Mouse (Mus musculus) spleen, adult 18-20 months (tissue): ENCODE measurements at regions not wholly inside any gene's neighbourhood (a gene's known extent, or its start where the extent isn't known, plus 50 kb on each side); places are given as distances from the start of the nearest gene placed in this dataset.

Source experiments
- DNase-seq, 2 experiments: peaks; one replicate each; pipeline ENCODE4 v3.0.0; 2022; ENCODE audit warnings: mixed read lengths in 2 of 2

GRCm38 (mm10) chr7:95460889-95461288 lies 710.2 kb upstream of the Tenm4 start:
- DNase-seq, result no peak

- DNase-seq, result no peak
Observed at GRCm38 (mm10) chr7:95465506-95465905, 705.5 kb upstream of the Tenm4 start.

GRCm38 (mm10) chr7:95467028-95467427 lies 704.0 kb upstream of the Tenm4 start:
- no peak for DNase-seq

- no peak for DNase-seq
Observed at GRCm38 (mm10) chr7:95473892-95474291, 697.2 kb upstream of the Tenm4 start.

- no peak for DNase-seq
Observed at GRCm38 (mm10) chr7:95480121-95480726, 690.8 kb upstream of the Tenm4 start.

GRCm38 (mm10) chr7:95489666-95490065 lies 681.4 kb upstream of the Tenm4 start:
- DNase-seq, result peak in 1 of 2 experiments; percentile 1

GRCm38 (mm10) chr7:95494793-95495192 lies 676.3 kb upstream of the Tenm4 start:
- DNase-seq, result no peak

GRCm38 (mm10) chr7:95502959-95503358 lies 668.1 kb upstream of the Tenm4 start:
- DNase-seq, result no peak

GRCm38 (mm10) chr7:95547256-95547655 lies 623.8 kb upstream of the Tenm4 start:
- DNase-seq, result no peak

GRCm38 (mm10) chr7:95550099-95550498 lies 620.9 kb upstream of the Tenm4 start:
- no peak for DNase-seq

GRCm38 (mm10) chr7:95551798-95552387 lies 619.2 kb upstream of the Tenm4 start:
- no peak for DNase-seq

GRCm38 (mm10) chr7:95558589-95558988 lies 612.5 kb upstream of the Tenm4 start:
- no peak for DNase-seq

- no peak for DNase-seq
Observed at GRCm38 (mm10) chr7:95578633-95579032, 592.4 kb upstream of the Tenm4 start.

- no peak for DNase-seq
Observed at GRCm38 (mm10) chr7:95581325-95581724, 589.7 kb upstream of the Tenm4 start.

- DNase-seq, result no peak
Observed at GRCm38 (mm10) chr7:95598339-95598738, 572.7 kb upstream of the Tenm4 start.

GRCm38 (mm10) chr7:95613736-95614135 lies 557.3 kb upstream of the Tenm4 start:
- no peak for DNase-seq

GRCm38 (mm10) chr7:95617370-95617769 lies 553.7 kb upstream of the Tenm4 start:
- no peak for DNase-seq

- DNase-seq, result no peak
Observed at GRCm38 (mm10) chr7:95618170-95618569, 552.9 kb upstream of the Tenm4 start.

- no peak for DNase-seq
Observed at GRCm38 (mm10) chr7:95620079-95620478, 551.0 kb upstream of the Tenm4 start.

- no peak for DNase-seq
Observed at GRCm38 (mm10) chr7:95640683-95641082, 530.4 kb upstream of the Tenm4 start.

- DNase-seq, result no peak
Observed at GRCm38 (mm10) chr7:95674319-95674718, 496.7 kb upstream of the Tenm4 start.

- no peak for DNase-seq
Observed at GRCm38 (mm10) chr7:95682521-95682920, 488.5 kb upstream of the Tenm4 start.

- DNase-seq, result no peak
Observed at GRCm38 (mm10) chr7:95687733-95688132, 483.3 kb upstream of the Tenm4 start.

- no peak for DNase-seq
Observed at GRCm38 (mm10) chr7:95688151-95689146, 482.6 kb upstream of the Tenm4 start.
